Mouse (Mus musculus): Measurements from ENCODE around the gene Slc35f1. TPM values are rescaled to one million over a fixed set of nuclear protein-coding genes. Genes with fewer than 3 reads are reported as not detected.

The Slc35f1 gene
- total RNA-seq, 2 experiments from 2014 or later: 3.9 to 4.8 TPM

- no peak for DNase-seq (ENCODE audit: low spot score in 2 of 2)
These were observed 228.4 kb downstream of the Slc35f1 start for GRCm38 (mm10) chr10:52918715-52919114.

GRCm38 (mm10) chr10:52923143-52923542 lies 232.8 kb downstream of the Slc35f1 start:
- no peak for DNase-seq (ENCODE audit: low spot score in 2 of 2)

GRCm38 (mm10) chr10:52926330-52926729 lies 236.0 kb downstream of the Slc35f1 start:
- no peak for DNase-seq (ENCODE audit: low spot score in 2 of 2)

- no peak for DNase-seq (ENCODE audit: low spot score in 2 of 2)
These were observed 241.8 kb downstream of the Slc35f1 start for GRCm38 (mm10) chr10:52932159-52932558.

GRCm38 (mm10) chr10:52934615-52935014 lies 244.3 kb downstream of the Slc35f1 start:
- no peak for DNase-seq (ENCODE audit: low spot score in 2 of 2)

GRCm38 (mm10) chr10:52940111-52940830 lies 249.9 kb downstream of the Slc35f1 start:
- no peak for DNase-seq (ENCODE audit: low spot score in 2 of 2)

- DNase-seq (ENCODE audit: low spot score in 2 of 2): no peak
These were observed 250.5 kb downstream of the Slc35f1 start for GRCm38 (mm10) chr10:52940831-52941216.

GRCm38 (mm10) chr10:52952581-52952980 lies 262.2 kb downstream of the Slc35f1 start:
- no peak for DNase-seq (ENCODE audit: low spot score in 2 of 2)

GRCm38 (mm10) chr10:52956728-52957127 lies 266.4 kb downstream of the Slc35f1 start:
- no peak for DNase-seq (ENCODE audit: low spot score in 2 of 2)

- no peak for DNase-seq (ENCODE audit: low spot score in 2 of 2)
These were observed 288.9 kb downstream of the Slc35f1 start for GRCm38 (mm10) chr10:52979251-52979650.

GRCm38 (mm10) chr10:52982836-52983235 lies 292.5 kb downstream of the Slc35f1 start:
- DNase-seq (ENCODE audit: low spot score in 2 of 2): no peak

- DNase-seq (ENCODE audit: low spot score in 2 of 2): no peak
These were observed 301.9 kb downstream of the Slc35f1 start for GRCm38 (mm10) chr10:52992246-52992645.

- DNase-seq (ENCODE audit: low spot score in 2 of 2): no peak
These were observed 306.6 kb downstream of the Slc35f1 start for GRCm38 (mm10) chr10:52996886-52997285.

- no peak for DNase-seq (ENCODE audit: low spot score in 2 of 2)
These were observed 310.8 kb downstream of the Slc35f1 start for GRCm38 (mm10) chr10:53001136-53001535.

GRCm38 (mm10) chr10:53006229-53007190 lies 316.2 kb downstream of the Slc35f1 start:
- DNase-seq (ENCODE audit: low spot score in 2 of 2): no peak

- no peak for DNase-seq (ENCODE audit: low spot score in 2 of 2)
These were observed 323.5 kb downstream of the Slc35f1 start for GRCm38 (mm10) chr10:53013878-53014277.

GRCm38 (mm10) chr10:53028454-53028853 lies 338.1 kb downstream of the Slc35f1 start:
- DNase-seq (ENCODE audit: low spot score in 2 of 2): no peak

GRCm38 (mm10) chr10:53035202-53035601 lies 344.9 kb downstream of the Slc35f1 start:
- no peak for DNase-seq (ENCODE audit: low spot score in 2 of 2)

- DNase-seq (ENCODE audit: low spot score in 2 of 2): no peak
These were observed 355.6 kb downstream of the Slc35f1 start for GRCm38 (mm10) chr10:53045931-53046330.

- no peak for DNase-seq (ENCODE audit: low spot score in 2 of 2)
These were observed 362.2 kb downstream of the Slc35f1 start for GRCm38 (mm10) chr10:53052521-53052920.

- DNase-seq (ENCODE audit: low spot score in 2 of 2): no peak
These were observed 370.4 kb downstream of the Slc35f1 start for GRCm38 (mm10) chr10:53060745-53061144.

GRCm38 (mm10) chr10:53062741-53063140 lies 372.4 kb downstream of the Slc35f1 start:
- no peak for DNase-seq (ENCODE audit: low spot score in 2 of 2)
